Mouse (Mus musculus) ES-Bruce4 (cell line): Measurements from ENCODE around the gene Kmt5a.

Experiments
- CTCF ChIP-seq: IDR thresholded peaks from one replicate; pipeline ENCODE4 v1.8.1; 2011; ENCODE audit warnings: low read depth, low read length
- POLR2A ChIP-seq: IDR thresholded peaks from one replicate; pipeline ENCODE4 v1.8.1; 2011; ENCODE audit warnings: low read length; ENCODE audit not compliant: insufficient read depth

GRCm38 (mm10) chr5:124424723-124425411 is 14.9 kb upstream of the Kmt5a start:
- TF ChIP-seq CTCF (no peak), POLR2A (no peak)
